Mouse (Mus musculus) adrenal gland, adult 8-10 months (tissue): ENCODE data around the gene Eif5a. TPM values are rescaled to one million over a fixed set of nuclear protein-coding genes. Genes with fewer than 3 reads are reported as not detected.
A peak's percentile ranks its signal among the peaks of the same experiment; 100 is the strongest.
"Not testable (repeated sequence)": the region's sequence is repeated elsewhere in the genome, so short reads cannot be mapped to it uniquely, and the experiment has no call there.

Experiments used
- DNase-seq: peaks from one replicate; pipeline ENCODE4 v3.0.0; 2022
- total RNA-seq, 4 experiments: library from RNA; stranded (reverse); gene quantifications; 2 replicates each; pipeline ENCODE4 v1.2.4; 2022

Eif5a gene
- total RNA-seq, result 100 to 1,000 TPM; 468 to 561 (median 519) TPM

- DNase-seq, result peak; percentile 100
Measured at GRCm38 (mm10) chr11:69921114-69922011, at the start of gene Eif5a. TSS of gene Eif5a (minus strand) at chr11:69921958.

- no peak for DNase-seq
Measured at GRCm38 (mm10) chr11:69970775-69971174, 49.0 kb upstream of the Eif5a start.

GRCm38 (mm10) chr11:69970222-69970621 is 48.5 kb upstream of the Eif5a start:
- DNase-seq, result no peak

GRCm38 (mm10) chr11:69968793-69969192 is 47.0 kb upstream of the Eif5a start:
- DNase-seq, result no peak

GRCm38 (mm10) chr11:69966860-69967517 is 45.2 kb upstream of the Eif5a start:
- DNase-seq, result no peak

- no peak for DNase-seq
Measured at GRCm38 (mm10) chr11:69966006-69966859, 44.5 kb upstream of the Eif5a start.

- DNase-seq, result no peak
Measured at GRCm38 (mm10) chr11:69965271-69966005, 43.7 kb upstream of the Eif5a start.

- no peak for DNase-seq
Measured at GRCm38 (mm10) chr11:69964650-69965270, 43.0 kb upstream of the Eif5a start, which contains the start of gene Cldn7. TSS of gene Cldn7 (plus strand) at chr11:69964779.

GRCm38 (mm10) chr11:69961841-69962240 is 40.1 kb upstream of the Eif5a start:
- DNase-seq, result no peak

- no peak for DNase-seq
Measured at GRCm38 (mm10) chr11:69960616-69961015, 38.9 kb upstream of the Eif5a start.

GRCm38 (mm10) chr11:69956218-69956617 is 34.5 kb upstream of the Eif5a start:
- DNase-seq, result no peak

- not testable (repeated sequence) for DNase-seq
Measured at GRCm38 (mm10) chr11:69955618-69956017, 33.9 kb upstream of the Eif5a start.

- no peak for DNase-seq
Measured at GRCm38 (mm10) chr11:69953267-69953915, 31.6 kb upstream of the Eif5a start.

GRCm38 (mm10) chr11:69952274-69952673 is 30.5 kb upstream of the Eif5a start:
- no peak for DNase-seq

GRCm38 (mm10) chr11:69950807-69951459 is 29.2 kb upstream of the Eif5a start:
- no peak for DNase-seq

- DNase-seq, result peak; percentile 82
Measured at GRCm38 (mm10) chr11:69948763-69949150, 27.0 kb upstream of the Eif5a start.

- peak; percentile 88 for DNase-seq
Measured at GRCm38 (mm10) chr11:69948066-69948762, 26.5 kb upstream of the Eif5a start, which contains the start of gene Slc2a4. TSS of gene Slc2a4 (minus strand) at chr11:69948188.

GRCm38 (mm10) chr11:69947337-69948065 is 25.7 kb upstream of the Eif5a start:
- DNase-seq, result no peak
